Mouse (Mus musculus): ENCODE measurements around the gene Ppdpf. TPM values are rescaled to one million over a fixed set of nuclear protein-coding genes. Genes with fewer than 3 reads are reported as not detected.

Gene Ppdpf
- polyA plus RNA-seq (2016; fragmentation: Nextera tagmentation; extraction: Ambion mirVana), result 424 and 444 TPM in 2 replicates

GRCm38 (mm10) chr2:181187121-181188000, at the start of gene Ppdpf:
Gene Ppdpf, plus strand, starts transcription at chr2:181187247.
- peak; percentile 93 for ATAC-seq (ENCODE audit: low FRiP score, low read depth)

GRCm38 (mm10) chr2:181139641-181140193, 47.3 kb upstream of the Ppdpf start:
- Histone ChIP-seq H3K27me3 (replicated peaks) (peaks cover 42% of the 10 kb centered on the region), H3K4me3 (no peak overlapping the region), H3K9ac (no peak overlapping the region), H3K27ac (no peak overlapping the region), H3K4me2 (replicated peaks) (no peak overlapping the region), H3K36me3 (no peaks in the 10 kb centered on the region), H3K9me3 (no peaks in the 10 kb centered on the region), H3K4me1 (0 out of 2 replicates have a peak, but pooled peaks cover 3% of the 10 kb centered on the region)
- ATAC-seq (ENCODE audit: low FRiP score, low read depth), result no peak
- 89% methylated on average over 5 of the region's 5 CpGs for WGBS

More at GRCm38 (mm10) chr2:181187121-181188000, at the start of gene Ppdpf:
- under 1% methylated on average over 64 of the region's 64 CpGs for WGBS
- no peaks in the 10 kb centered on the region for H3K27me3 ChIP-seq (replicated peaks)
- H3K4me1 ChIP-seq, result peaks cover 7% of the 10 kb centered on the region
- peak within 1 kb of the TSS; percentile 76 for H3K4me3 ChIP-seq
- peak within 1 kb of the TSS; percentile 90 for H3K27ac ChIP-seq
- H3K36me3 ChIP-seq, result peaks cover 14% of the 10 kb centered on the region; the same call in 1 of the 2 replicates
- no peaks in the 10 kb centered on the region for H3K9me3 ChIP-seq
- H3K9ac ChIP-seq, result peak within 1 kb of the TSS; percentile 94
- peak within 1 kb of the TSS; percentile 70 for H3K4me2 ChIP-seq (replicated peaks)

- H3K36me3 ChIP-seq, result no peaks in the 10 kb centered on the region
- H3K27me3 ChIP-seq (replicated peaks), result peaks cover 32% of the 10 kb centered on the region
- H3K9me3 ChIP-seq, result no peaks in the 10 kb centered on the region
- 67% methylated on average over 8 of the region's 8 CpGs for WGBS
- no peak for ATAC-seq (ENCODE audit: low FRiP score, low read depth)
- no peak overlapping the region for H3K4me2 ChIP-seq (replicated peaks)
- no peak overlapping the region for H3K9ac ChIP-seq
- H3K4me3 ChIP-seq, result no peak overlapping the region
- H3K4me1 ChIP-seq, result peaks cover 4% of the 10 kb centered on the region
- no peak overlapping the region for H3K27ac ChIP-seq
Measured at GRCm38 (mm10) chr2:181142703-181143135, 44.3 kb upstream of the Ppdpf start.

- no peak overlapping the region for H3K4me2 ChIP-seq (replicated peaks)
- no peak overlapping the region for H3K4me3 ChIP-seq
- H3K9ac ChIP-seq, result no peak overlapping the region
- H3K36me3 ChIP-seq, result no peaks in the 10 kb centered on the region
- peaks cover 31% of the 10 kb centered on the region for H3K27me3 ChIP-seq (replicated peaks)
- 58% methylated on average over 2 of the region's 2 CpGs for WGBS
- peaks cover 14% of the 10 kb centered on the region for H3K4me1 ChIP-seq
- no peak for ATAC-seq (ENCODE audit: low FRiP score, low read depth)
- H3K9me3 ChIP-seq, result no peaks in the 10 kb centered on the region
- no peak overlapping the region for H3K27ac ChIP-seq
Measured at GRCm38 (mm10) chr2:181143509-181144276, 43.4 kb upstream of the Ppdpf start.

- H3K9ac ChIP-seq, result no peak overlapping the region
- H3K27me3 ChIP-seq (replicated peaks), result peaks cover 36% of the 10 kb centered on the region
- no peaks in the 10 kb centered on the region for H3K36me3 ChIP-seq
- H3K4me2 ChIP-seq (replicated peaks), result no peak overlapping the region
- H3K27ac ChIP-seq, result no peak overlapping the region
- H3K4me1 ChIP-seq, result peaks cover 15% of the 10 kb centered on the region
- H3K4me3 ChIP-seq, result no peak overlapping the region
- no peak for ATAC-seq (ENCODE audit: low FRiP score, low read depth)
- 92% methylated on average over 2 of the region's 2 CpGs for WGBS
- no peaks in the 10 kb centered on the region for H3K9me3 ChIP-seq
Measured at GRCm38 (mm10) chr2:181144675-181145074, 42.4 kb upstream of the Ppdpf start.

GRCm38 (mm10) chr2:181146976-181147545, 40.0 kb upstream of the Ppdpf start:
- Histone ChIP-seq H3K9ac (no peak overlapping the region), H3K4me3 (no peak overlapping the region), H3K27ac (no peak overlapping the region), H3K9me3 (no peaks in the 10 kb centered on the region), H3K27me3 (replicated peaks) (peaks cover 43% of the 10 kb centered on the region), H3K4me1 (peaks cover 15% of the 10 kb centered on the region), H3K4me2 (replicated peaks) (peak overlapping the region; percentile 82), H3K36me3 (no peaks in the 10 kb centered on the region)
- no peak for ATAC-seq (ENCODE audit: low FRiP score, low read depth)
- 63% methylated on average over 4 of the region's 4 CpGs for WGBS

GRCm38 (mm10) chr2:181147546-181148317, 39.3 kb upstream of the Ppdpf start:
- Histone ChIP-seq H3K4me1 (peaks cover 15% of the 10 kb centered on the region), H3K27me3 (replicated peaks) (peaks cover 43% of the 10 kb centered on the region), H3K4me3 (peak overlapping the region; percentile 40), H3K9ac (peak overlapping the region; percentile 36), H3K9me3 (no peaks in the 10 kb centered on the region), H3K27ac (no peak overlapping the region), H3K36me3 (no peaks in the 10 kb centered on the region), H3K4me2 (replicated peaks) (peak overlapping the region; percentile 82)
- under 1% methylated on average over 61 of the region's 61 CpGs for WGBS
- ATAC-seq (ENCODE audit: low FRiP score, low read depth), result peak; percentile 46; the same call in 1 of the 2 replicates

- Histone ChIP-seq H3K36me3 (no peaks in the 10 kb centered on the region), H3K4me2 (replicated peaks) (peak overlapping the region; percentile 82), H3K9ac (peak overlapping the region; percentile 36; the same call in 1 of the 2 replicates), H3K27ac (no peak overlapping the region), H3K4me3 (peak overlapping the region; percentile 40), H3K4me1 (peaks cover 15% of the 10 kb centered on the region), H3K27me3 (replicated peaks) (peaks cover 43% of the 10 kb centered on the region), H3K9me3 (no peaks in the 10 kb centered on the region)
- no peak for ATAC-seq (ENCODE audit: low FRiP score, low read depth)
- WGBS, result 17% methylated on average over 27 of the region's 31 CpGs
Measured at GRCm38 (mm10) chr2:181148318-181148955, 38.6 kb upstream of the Ppdpf start.

GRCm38 (mm10) chr2:181150281-181150680, 36.8 kb upstream of the Ppdpf start:
- H3K4me3 ChIP-seq, result no peak overlapping the region
- 74% methylated on average over 6 of the region's 6 CpGs for WGBS

GRCm38 (mm10) chr2:181152701-181153100, 34.3 kb upstream of the Ppdpf start:
- no peak for ATAC-seq (ENCODE audit: low FRiP score, low read depth)
- Histone ChIP-seq H3K4me3 (no peak overlapping the region), H3K27ac (no peak overlapping the region), H3K4me1 (peaks cover 24% of the 10 kb centered on the region), H3K9me3 (no peaks in the 10 kb centered on the region), H3K36me3 (no peaks in the 10 kb centered on the region), H3K9ac (no peak overlapping the region), H3K27me3 (replicated peaks) (peaks cover 57% of the 10 kb centered on the region), H3K4me2 (replicated peaks) (no peak overlapping the region)
- 94% methylated on average over 17 of the region's 17 CpGs for WGBS

More at GRCm38 (mm10) chr2:181150281-181150680, 36.8 kb upstream of the Ppdpf start:
- Histone ChIP-seq H3K9ac (no peak overlapping the region), H3K27me3 (replicated peaks) (peaks cover 50% of the 10 kb centered on the region), H3K27ac (no peak overlapping the region), H3K9me3 (no peaks in the 10 kb centered on the region), H3K4me1 (peaks cover 15% of the 10 kb centered on the region), H3K36me3 (no peaks in the 10 kb centered on the region), H3K4me2 (replicated peaks) (no peak overlapping the region)
- ATAC-seq (ENCODE audit: low FRiP score, low read depth), result no peak

- H3K27ac ChIP-seq, result no peak overlapping the region
- WGBS, result 100% methylated on average over 1 of the region's 1 CpGs
- H3K9ac ChIP-seq, result no peak overlapping the region
- H3K36me3 ChIP-seq, result no peaks in the 10 kb centered on the region
- H3K4me3 ChIP-seq, result no peak overlapping the region
- H3K27me3 ChIP-seq (replicated peaks), result peaks cover 60% of the 10 kb centered on the region
- no peak for ATAC-seq (ENCODE audit: low FRiP score, low read depth)
- H3K4me2 ChIP-seq (replicated peaks), result no peak overlapping the region
- peaks cover 20% of the 10 kb centered on the region for H3K4me1 ChIP-seq
- no peaks in the 10 kb centered on the region for H3K9me3 ChIP-seq
Measured at GRCm38 (mm10) chr2:181153131-181153530, 33.9 kb upstream of the Ppdpf start.

Data from neural tube, embryonic 12.5 days (tissue).